Mouse (Mus musculus): ENCODE measurements at regions not wholly inside any gene's neighbourhood (a gene's known extent, or its start where the extent isn't known, plus 50 kb on each side); places are given as distances from the start of the nearest gene placed in this dataset.

DNA sequence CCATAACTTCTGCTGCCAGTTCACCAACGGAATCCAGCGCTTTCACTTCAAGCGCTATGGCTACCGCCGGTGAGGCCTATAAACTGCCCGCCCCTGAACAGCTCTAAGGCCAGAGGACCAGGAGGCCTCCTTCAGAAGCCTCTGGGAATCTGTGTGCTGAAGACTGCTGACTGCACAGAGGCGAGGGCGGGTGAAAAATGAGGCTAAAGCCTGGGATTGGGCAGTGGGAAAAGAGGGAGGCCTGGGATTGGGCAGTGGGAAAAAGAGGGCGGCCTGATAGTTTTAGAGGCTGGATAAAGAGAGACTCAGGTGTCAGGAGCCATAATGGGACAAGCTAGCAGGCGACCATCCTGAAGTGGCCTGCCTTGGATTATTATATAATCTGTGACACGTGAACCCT is 80.8 kb downstream of the Plekhb2 start:
- Histone ChIP-seq H3K36me3 (ENCODE audit: control insufficient read depth, insufficient read depth, low read length) (no peaks in the 10 kb centered on the region), H3K27me3 (ENCODE audit: control insufficient read depth, insufficient read depth, low read length) (no peaks in the 10 kb centered on the region), H3K9me3 (replicated peaks; ENCODE audit: control insufficient read depth, low read length) (peaks cover 5% of the 10 kb centered on the region; the same call in 1 of the 2 replicates), H3K27ac (ENCODE audit: low read depth, low read length) (no peak overlapping the region), H3K4me2 (no peak overlapping the region), H3K4me3 (ENCODE audit: low read depth, low read length) (no peak overlapping the region), H3K9ac (ENCODE audit: low read depth, low read length) (no peak overlapping the region), H3K4me1 (ENCODE audit: control insufficient read depth, insufficient read depth, low read length) (no peaks in the 10 kb centered on the region)
- 81% methylated on average over 11 of the region's 11 CpGs for WGBS (ENCODE audit: insufficient replicate concordance)
- ATAC-seq (replicated peaks; ENCODE audit: insufficient number of reproducible peaks, low FRiP score, low TSS enrichment), result no peak

DNA sequence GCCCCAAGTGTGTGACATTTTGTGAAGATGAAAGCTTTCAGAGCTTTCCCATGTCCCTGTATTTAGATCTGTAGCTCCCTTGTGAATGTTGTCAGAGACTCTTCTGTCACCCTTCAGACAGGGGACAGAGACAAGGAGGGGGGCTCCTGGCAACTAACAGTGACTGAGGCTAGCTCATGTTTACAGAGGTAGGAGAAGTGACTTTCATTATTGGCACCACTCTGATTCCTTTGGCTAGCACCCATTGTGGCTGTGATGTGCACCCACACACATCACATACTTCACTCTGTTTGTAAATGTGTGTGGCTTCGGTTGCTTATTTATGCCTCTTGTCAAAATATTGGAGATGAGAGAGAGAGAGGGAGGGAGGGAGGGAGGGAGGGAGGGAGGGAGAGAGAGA is 93.4 kb downstream of the Plekhb2 start:
- Histone ChIP-seq H3K9ac (ENCODE audit: low read depth, low read length) (no peak overlapping the region), H3K27me3 (ENCODE audit: control insufficient read depth, insufficient read depth, low read length) (no peaks in the 10 kb centered on the region), H3K4me1 (ENCODE audit: control insufficient read depth, insufficient read depth, low read length) (no peaks in the 10 kb centered on the region), H3K9me3 (replicated peaks; ENCODE audit: control insufficient read depth, low read length) (no peaks in the 10 kb centered on the region; the same call in 1 of the 2 replicates), H3K4me2 (no peak overlapping the region), H3K36me3 (ENCODE audit: control insufficient read depth, insufficient read depth, low read length) (no peaks in the 10 kb centered on the region), H3K27ac (ENCODE audit: low read depth, low read length) (no peak overlapping the region), H3K4me3 (ENCODE audit: low read depth, low read length) (no peak overlapping the region)
- WGBS (ENCODE audit: insufficient replicate concordance), result 69% methylated on average over 1 of the region's 1 CpGs
- no peak for ATAC-seq (replicated peaks; ENCODE audit: insufficient number of reproducible peaks, low FRiP score, low TSS enrichment)

DNA sequence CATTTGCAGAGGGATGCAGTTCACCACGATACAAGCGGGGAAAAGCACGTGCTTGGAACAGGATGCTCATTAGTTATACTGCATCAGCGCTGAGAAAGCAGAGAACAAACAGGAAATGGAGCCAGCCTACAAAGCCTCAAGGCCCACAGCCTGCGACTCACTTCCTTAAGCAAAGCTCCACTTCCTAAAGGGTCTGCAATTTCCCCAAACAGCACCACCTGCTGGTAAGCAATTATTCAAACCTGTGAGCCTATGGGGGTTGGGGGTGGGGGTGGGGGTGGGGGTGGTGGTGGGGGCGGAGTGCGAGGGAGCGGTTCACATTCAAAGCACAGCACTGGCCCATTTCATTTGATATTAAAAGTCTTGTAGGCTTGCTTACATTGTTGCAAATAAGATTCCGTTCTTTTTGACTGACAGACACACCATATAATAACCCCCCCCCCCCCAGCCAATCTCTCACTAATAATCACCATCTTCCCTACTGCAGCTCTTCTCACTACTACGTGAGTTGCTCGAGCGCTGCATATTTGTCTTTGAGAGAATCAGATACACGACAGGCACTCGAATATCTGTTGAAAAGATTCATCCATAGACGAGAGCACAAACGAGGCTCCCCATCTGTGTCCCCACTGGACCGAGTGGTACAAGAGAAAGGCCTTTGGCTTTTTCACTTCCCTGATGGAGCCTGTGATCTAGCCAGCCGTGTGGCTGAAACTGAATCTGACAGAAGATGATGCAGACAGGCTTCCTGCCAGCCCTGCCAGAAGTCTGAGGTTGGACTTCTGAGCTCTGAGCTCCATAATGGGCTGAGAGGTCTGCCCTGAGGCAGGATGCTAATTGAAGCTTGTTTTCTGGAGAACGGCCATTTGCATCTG is 112.1 kb downstream of the Plekhb2 start:
- no peaks in the 10 kb centered on the region for H3K36me3 ChIP-seq (ENCODE audit: control insufficient read depth, insufficient read depth, low read length)
- WGBS (ENCODE audit: insufficient replicate concordance), result 68% methylated on average over 19 of the region's 19 CpGs
- no peak for ATAC-seq (replicated peaks; ENCODE audit: insufficient number of reproducible peaks, low FRiP score, low TSS enrichment)
- no peaks in the 10 kb centered on the region for H3K4me1 ChIP-seq (ENCODE audit: control insufficient read depth, insufficient read depth, low read length)
- H3K4me3 ChIP-seq (ENCODE audit: low read depth, low read length), result no peak overlapping the region
- H3K9ac ChIP-seq (ENCODE audit: low read depth, low read length), result no peak overlapping the region
- H3K27me3 ChIP-seq (ENCODE audit: control insufficient read depth, insufficient read depth, low read length), result no peaks in the 10 kb centered on the region
- no peak overlapping the region for H3K4me2 ChIP-seq
- no peak overlapping the region for H3K27ac ChIP-seq (ENCODE audit: low read depth, low read length)
- H3K9me3 ChIP-seq (replicated peaks; ENCODE audit: control insufficient read depth, low read length), result no peaks in the 10 kb centered on the region

- ATAC-seq (replicated peaks; ENCODE audit: insufficient number of reproducible peaks, low FRiP score, low TSS enrichment), result no peak
- 68% methylated on average over 6 of the region's 6 CpGs for WGBS (ENCODE audit: insufficient replicate concordance)
- Histone ChIP-seq H3K27me3 (ENCODE audit: control insufficient read depth, insufficient read depth, low read length) (no peaks in the 10 kb centered on the region), H3K9me3 (replicated peaks; ENCODE audit: control insufficient read depth, low read length) (no peaks in the 10 kb centered on the region), H3K36me3 (ENCODE audit: control insufficient read depth, insufficient read depth, low read length) (no peaks in the 10 kb centered on the region), H3K27ac (ENCODE audit: low read depth, low read length) (no peak overlapping the region), H3K4me2 (no peak overlapping the region), H3K4me1 (ENCODE audit: control insufficient read depth, insufficient read depth, low read length) (no peaks in the 10 kb centered on the region), H3K4me3 (ENCODE audit: low read depth, low read length) (no peak overlapping the region), H3K9ac (ENCODE audit: low read depth, low read length) (no peak overlapping the region)
Observed at GRCm38 (mm10) chr1:34962508-34962885, 112.7 kb downstream of the Plekhb2 start.

- WGBS (ENCODE audit: insufficient replicate concordance), result 77% methylated on average over 6 of the region's 6 CpGs
- Histone ChIP-seq H3K4me1 (ENCODE audit: control insufficient read depth, insufficient read depth, low read length) (no peaks in the 10 kb centered on the region), H3K9ac (ENCODE audit: low read depth, low read length) (no peak overlapping the region), H3K9me3 (replicated peaks; ENCODE audit: control insufficient read depth, low read length) (peaks cover 4% of the 10 kb centered on the region), H3K27ac (ENCODE audit: low read depth, low read length) (no peak overlapping the region), H3K4me3 (ENCODE audit: low read depth, low read length) (no peak overlapping the region), H3K4me2 (no peak overlapping the region), H3K36me3 (ENCODE audit: control insufficient read depth, insufficient read depth, low read length) (no peaks in the 10 kb centered on the region), H3K27me3 (ENCODE audit: control insufficient read depth, insufficient read depth, low read length) (no peaks in the 10 kb centered on the region)
- ATAC-seq (replicated peaks; ENCODE audit: insufficient number of reproducible peaks, low FRiP score, low TSS enrichment), result no peak
Observed at GRCm38 (mm10) chr1:34974801-34975200, 125.0 kb downstream of the Plekhb2 start.

DNA sequence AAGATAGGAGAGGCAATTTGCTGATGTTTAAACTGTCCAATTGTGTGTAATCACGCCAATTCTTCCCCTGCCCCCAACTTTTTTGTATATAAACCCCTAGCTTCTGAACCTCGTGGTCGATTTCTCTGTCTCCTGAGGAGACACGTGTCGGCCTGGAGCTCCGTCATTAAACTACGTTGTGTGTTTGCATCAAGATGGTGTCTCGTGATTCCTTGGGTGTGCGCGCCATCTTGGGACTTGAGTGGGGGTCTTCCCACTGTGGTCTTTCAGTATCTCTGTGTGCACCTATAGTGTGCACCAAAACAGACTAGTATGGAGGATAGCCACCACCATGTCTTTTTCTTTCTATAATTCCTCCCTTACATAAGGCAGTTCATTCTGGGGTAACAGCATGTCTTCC is 128.4 kb downstream of the Plekhb2 start:
- Histone ChIP-seq H3K27me3 (ENCODE audit: control insufficient read depth, insufficient read depth, low read length) (no peaks in the 10 kb centered on the region), H3K4me1 (ENCODE audit: control insufficient read depth, insufficient read depth, low read length) (no peaks in the 10 kb centered on the region), H3K4me2 (no peak overlapping the region), H3K4me3 (ENCODE audit: low read depth, low read length) (no peak overlapping the region), H3K9ac (ENCODE audit: low read depth, low read length) (no peak overlapping the region), H3K36me3 (ENCODE audit: control insufficient read depth, insufficient read depth, low read length) (no peaks in the 10 kb centered on the region), H3K9me3 (replicated peaks; ENCODE audit: control insufficient read depth, low read length) (peaks cover 4% of the 10 kb centered on the region), H3K27ac (ENCODE audit: low read depth, low read length) (no peak overlapping the region)
- WGBS (ENCODE audit: insufficient replicate concordance), result 87% methylated on average over 10 of the region's 10 CpGs
- ATAC-seq (replicated peaks; ENCODE audit: insufficient number of reproducible peaks, low FRiP score, low TSS enrichment), result no peak

DNA sequence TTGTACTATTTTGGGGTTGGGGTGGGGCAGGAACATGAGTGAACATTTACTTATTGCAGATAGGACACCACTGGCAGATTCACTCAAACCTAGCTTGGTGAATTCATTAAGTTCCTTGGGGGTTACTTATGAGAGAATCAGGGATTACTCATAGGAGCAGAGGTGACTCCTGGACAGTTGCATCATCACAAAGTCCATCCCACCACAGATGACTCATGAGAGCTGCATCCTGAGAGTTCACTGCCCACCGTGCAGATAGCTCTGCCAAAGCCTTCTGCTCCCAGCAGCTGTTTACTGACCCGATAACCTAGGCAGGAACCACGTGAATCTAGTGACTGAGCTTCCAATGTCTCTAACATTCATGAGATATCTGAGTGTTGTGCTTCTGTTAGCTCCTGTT is 129.6 kb downstream of the Plekhb2 start:
- Histone ChIP-seq H3K9ac (ENCODE audit: low read depth, low read length) (no peak overlapping the region), H3K4me3 (ENCODE audit: low read depth, low read length) (no peak overlapping the region), H3K27me3 (ENCODE audit: control insufficient read depth, insufficient read depth, low read length) (no peaks in the 10 kb centered on the region), H3K36me3 (ENCODE audit: control insufficient read depth, insufficient read depth, low read length) (no peaks in the 10 kb centered on the region), H3K4me2 (no peak overlapping the region), H3K9me3 (replicated peaks; ENCODE audit: control insufficient read depth, low read length) (peaks cover 4% of the 10 kb centered on the region), H3K4me1 (ENCODE audit: control insufficient read depth, insufficient read depth, low read length) (no peaks in the 10 kb centered on the region), H3K27ac (ENCODE audit: low read depth, low read length) (no peak overlapping the region)
- WGBS (ENCODE audit: insufficient replicate concordance), result 53% methylated on average over 3 of the region's 3 CpGs
- no peak for ATAC-seq (replicated peaks; ENCODE audit: insufficient number of reproducible peaks, low FRiP score, low TSS enrichment)

- ATAC-seq (replicated peaks; ENCODE audit: insufficient number of reproducible peaks, low FRiP score, low TSS enrichment), result no peak
- 70% methylated on average over 2 of the region's 2 CpGs for WGBS (ENCODE audit: insufficient replicate concordance)
- H3K27me3 ChIP-seq (ENCODE audit: control insufficient read depth, insufficient read depth, low read length), result no peaks in the 10 kb centered on the region
- H3K27ac ChIP-seq (ENCODE audit: low read depth, low read length), result no peak overlapping the region
- H3K9me3 ChIP-seq (replicated peaks; ENCODE audit: control insufficient read depth, low read length), result peaks cover 4% of the 10 kb centered on the region
- H3K4me3 ChIP-seq (ENCODE audit: low read depth, low read length), result no peak overlapping the region
- H3K4me1 ChIP-seq (ENCODE audit: control insufficient read depth, insufficient read depth, low read length), result no peaks in the 10 kb centered on the region
- no peaks in the 10 kb centered on the region for H3K36me3 ChIP-seq (ENCODE audit: control insufficient read depth, insufficient read depth, low read length)
- H3K9ac ChIP-seq (ENCODE audit: low read depth, low read length), result no peak overlapping the region
- no peak overlapping the region for H3K4me2 ChIP-seq
Observed at GRCm38 (mm10) chr1:34981934-34982333, 132.2 kb downstream of the Plekhb2 start.

DNA sequence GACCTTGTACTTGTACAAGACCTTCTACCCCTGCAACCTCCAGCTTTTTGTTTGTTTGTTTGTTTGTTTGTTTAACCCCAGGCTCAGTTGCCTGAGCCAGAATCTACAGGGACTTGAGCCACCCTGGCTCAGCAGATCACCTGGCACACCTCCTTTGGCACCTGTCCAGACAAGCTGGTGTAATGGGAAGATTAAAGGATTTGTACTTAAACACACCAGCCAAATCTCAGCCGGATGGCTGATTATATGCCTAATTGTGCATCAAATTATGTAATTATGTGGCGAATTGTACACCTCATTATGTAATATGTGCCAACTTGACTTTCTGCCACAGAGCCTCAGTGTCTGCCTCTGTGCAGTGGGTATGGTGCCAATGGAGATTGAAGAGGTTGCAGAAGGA is 133.2 kb downstream of the Plekhb2 start:
- Histone ChIP-seq H3K36me3 (ENCODE audit: control insufficient read depth, insufficient read depth, low read length) (no peaks in the 10 kb centered on the region), H3K4me3 (ENCODE audit: low read depth, low read length) (no peak overlapping the region), H3K9ac (ENCODE audit: low read depth, low read length) (no peak overlapping the region), H3K4me1 (ENCODE audit: control insufficient read depth, insufficient read depth, low read length) (no peaks in the 10 kb centered on the region), H3K9me3 (replicated peaks; ENCODE audit: control insufficient read depth, low read length) (peaks cover 4% of the 10 kb centered on the region), H3K27ac (ENCODE audit: low read depth, low read length) (no peak overlapping the region), H3K4me2 (no peak overlapping the region), H3K27me3 (ENCODE audit: control insufficient read depth, insufficient read depth, low read length) (no peaks in the 10 kb centered on the region)
- 80% methylated on average over 2 of the region's 2 CpGs for WGBS (ENCODE audit: insufficient replicate concordance)
- no peak for ATAC-seq (replicated peaks; ENCODE audit: insufficient number of reproducible peaks, low FRiP score, low TSS enrichment)
